Mouse (Mus musculus) small intestine, adult 10 weeks (tissue): Measurements from ENCODE around the gene Idi1. TPM values are rescaled to one million over a fixed set of nuclear protein-coding genes. Genes with fewer than 3 reads are reported as not detected.

Source experiments
- polyA plus RNA-seq: library from polyadenylated mRNA; stranded (reverse); fragments of 350-450 nt; fragmentation: Illumina TruSeq; extraction: RNeasy Lipid Tissue Mini Kit (QIAGEN cat#74804); gene quantifications from one replicate; pipeline ENCODE4 v1.2.3, GENCODE M21; 2014; ENCODE audit warnings: low replicate concordance

Gene Idi1
- polyA plus RNA-seq = 116 TPM

DNA sequence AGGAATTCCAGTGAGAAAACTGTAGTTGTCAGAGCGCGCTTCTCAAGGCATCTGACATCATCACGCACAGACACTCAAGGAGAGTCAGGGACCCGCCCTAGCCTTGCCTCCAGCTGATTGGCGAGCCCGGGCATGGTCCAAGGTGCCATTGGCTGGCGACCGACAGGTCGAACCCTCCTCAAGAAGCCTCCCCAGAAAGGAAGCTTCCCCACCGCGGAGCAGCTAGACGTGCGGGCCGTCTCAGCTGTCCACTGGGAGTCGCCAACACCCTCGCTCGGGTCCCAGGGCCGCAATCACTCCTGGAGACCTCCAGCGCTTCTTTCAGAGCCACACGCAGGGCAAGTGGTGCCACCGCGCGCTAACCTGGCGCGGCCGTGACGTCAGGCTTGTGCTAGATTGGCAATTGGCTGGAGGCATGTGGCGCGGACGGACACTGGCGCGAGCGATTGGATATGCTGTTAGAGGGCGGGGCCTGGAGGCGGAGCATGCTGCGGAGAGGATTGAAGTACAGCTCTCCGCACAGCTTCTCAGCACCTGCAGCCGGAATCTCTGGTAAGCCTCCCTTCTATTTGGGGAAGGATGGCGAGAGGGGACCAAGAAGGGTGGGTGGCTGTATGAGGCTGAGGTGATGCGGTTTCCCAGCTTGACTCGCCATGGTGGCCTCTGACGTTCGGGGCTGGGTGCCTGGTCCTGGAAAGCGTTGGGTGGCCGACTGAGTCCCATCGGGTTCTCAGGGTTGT lies at the start of gene Idi1:
Gene Idi1, plus strand, starts transcription at position 57 of the 740 bp plus-strand sequence.

GRCm38 (mm10) chr13:8871314-8871962 lies 13.9 kb upstream of the Idi1 start, which contains the start of gene Wdr37:
Gene Wdr37, minus strand, starts transcription at chr13:8871909.

Other genes starting within 250 kb of the Idi1 start
- 25.7 TPM for gene Wdr37, start 13.6 kb upstream of the Idi1 start, polyA plus RNA-seq
- gene Gm9745, start 62.7 kb downstream of the Idi1 start, polyA plus RNA-seq = not detected
- not detected for gene Idi2, start 67.4 kb downstream of the Idi1 start, polyA plus RNA-seq
- gene Gtpbp4, start 110.6 kb downstream of the Idi1 start, polyA plus RNA-seq = 47.6 TPM
- 102 TPM for gene Larp4b, start 208.4 kb downstream of the Idi1 start, polyA plus RNA-seq